8 mouse cellular contexts compared by ENCODE assay signal in the genomic region with DNA sequence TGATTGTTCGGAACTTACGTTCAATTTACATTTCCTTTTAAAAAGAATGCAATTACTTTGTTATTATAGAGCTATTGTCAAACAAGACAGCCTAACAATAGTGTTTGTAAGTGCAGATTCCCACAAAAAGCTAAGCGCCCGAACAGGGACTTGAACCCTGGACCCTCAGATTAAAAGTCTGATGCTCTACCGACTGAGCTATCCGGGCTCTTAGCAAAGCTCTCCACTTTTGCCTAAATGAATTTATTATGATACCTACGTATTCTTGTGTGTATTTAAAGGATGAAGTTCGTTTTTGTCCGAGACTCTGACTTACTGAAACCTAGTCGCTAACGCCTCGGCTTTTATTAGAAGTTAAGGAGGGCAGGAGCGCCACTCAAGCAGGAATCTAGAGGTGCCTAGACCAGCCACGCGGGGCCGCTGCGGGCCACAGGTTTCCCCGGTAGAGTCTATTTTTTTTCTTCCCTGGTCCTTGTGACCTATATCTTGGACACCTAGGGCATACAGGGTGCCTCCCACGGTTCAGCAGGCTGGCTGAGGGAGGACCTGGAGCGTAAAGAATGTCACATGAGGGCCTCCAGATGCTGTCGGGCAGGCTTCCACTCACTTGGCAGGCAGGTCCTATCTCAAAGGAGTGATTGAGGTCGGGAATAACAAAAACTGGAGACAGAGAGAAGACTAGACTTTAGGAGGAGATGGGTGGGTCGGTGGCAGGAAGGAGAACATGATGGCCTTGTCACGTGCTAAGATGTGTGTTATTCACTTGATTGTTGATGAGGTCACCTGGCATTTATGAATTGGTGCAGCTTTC. TPM values are rescaled to one million over a fixed set of nuclear protein-coding genes. Genes with fewer than 3 reads are reported as not detected.
A peak's percentile ranks its signal among the peaks of the same experiment; 100 is the strongest.
DNase-seq lines count a peak whose midpoint lies in the region; ATAC-seq and TF ChIP-seq lines count a peak whose summit lies in the region.

No protein-coding gene starts in this region.

- intact Hi-C loops in heart, postnatal 14 days (cut with DNase I) = loop anchor here (1.0 to 5.0 kb wide), 2 partner anchors 24 to 117 kb away; no protein-coding TSS in a partner anchor

- peak; percentile 79 for TF ChIP-seq RAD21 in CH12.LX (IDR thresholded peaks at IDR 0.05; ENCODE audit: low read depth, low read length)

- peaks cover 3 to 31% of the 10 kb centered on the region in 2 experiments for H3K4me1 ChIP-seq in CH12.LX (ENCODE audit: control insufficient read depth in 1 of 2, insufficient read depth in 2 of 2)
- no peaks in the 10 kb centered on the region; the same call in 1 of the 2 replicates for H3K4me1 ChIP-seq in brown adipose tissue, adult 24 weeks (ENCODE audit: control insufficient read depth, insufficient read depth, insufficient read length, low read length)
- peaks cover 38% of the 10 kb centered on the region for H3K4me1 ChIP-seq in neural tube, embryonic 15.5 days

- peak; percentile 56 for ATAC-seq in neural tube, embryonic 15.5 days (ENCODE audit: low FRiP score)

- H3K9ac ChIP-seq in CH12.LX (ENCODE audit: insufficient read depth, low read depth) = peak overlapping the region; percentile 51; the same call in 1 of the 2 replicates
- H3K9ac ChIP-seq in neural tube, embryonic 15.5 days (replicated peaks) = peak overlapping the region; percentile 55

- dilution Hi-C loops in CH12.LX (cut with MboI; ENCODE audit: extremely low pct_ligation_motif_present, extremely low pct_unique_long_range_greater_than_20kb, low sequenced_read_pairs) = no loop called here

- H3K9me3 ChIP-seq in CH12.LX (replicated peaks; ENCODE audit: low read length) = no peaks in the 10 kb centered on the region
- no peaks in the 10 kb centered on the region for H3K9me3 ChIP-seq in neural tube, embryonic 15.5 days (replicated peaks)

- peak; percentile 32 to 92; a peak in 3 of 4 replicates for TF ChIP-seq CTCF in CH12.LX (conservative IDR thresholded peaks at IDR 0.05 in 1 of 2, IDR thresholded peaks at IDR 0.05 in 1 of 2; ENCODE audit: low read depth in 2 of 2, low read length in 2 of 2)

- no peak for TF ChIP-seq EP300 in CH12.LX (IDR thresholded peaks at IDR 0.05; ENCODE audit: low read length)

- peak overlapping the region; percentile 31 for H3K27ac ChIP-seq in CH12.LX (ENCODE audit: insufficient read depth, low read depth)
- H3K27ac ChIP-seq in brown adipose tissue, adult 24 weeks (replicated peaks; ENCODE audit: low read depth, low read length) = peak overlapping the region; percentile 47
- H3K27ac ChIP-seq in neural tube, embryonic 15.5 days (replicated peaks) = peak overlapping the region; percentile 85

- H3K27me3 ChIP-seq in CH12.LX (replicated peaks) = peaks cover 68% of the 10 kb centered on the region
- peaks cover 12% of the 10 kb centered on the region for H3K27me3 ChIP-seq in neural tube, embryonic 15.5 days (replicated peaks)

- in situ Hi-C loops in CH12.LX (cut with MboI; ENCODE audit: low pct_ligation_motif_present, low pct_unique_long_range_greater_than_20kb, low sequenced_read_pairs) = no loop called here

- TF ChIP-seq POLR2A in CH12.LX (IDR thresholded peaks at IDR 0.05; ENCODE audit: low read depth, low read length) = no peak

- DNase-seq in CH12.LX (ENCODE audit: extremely low read depth) = peak; percentile 96
- peak; percentile 87 for DNase-seq in fibroblast of lung, adult 2 months (ENCODE audit: low read depth)
- peak; percentile 78 to 80 for DNase-seq in heart, postnatal 14 days
- peak; percentile 87 for DNase-seq in layer of hippocampus, adult 11-12 months (ENCODE audit: low spot score)
- peak; percentile 85 to 87 for DNase-seq in lung, adult 18-20 months
- DNase-seq in thymus, adult 18-20 months = peak; percentile 61 to 80

- H3K79me2 ChIP-seq in CH12.LX (replicated peaks; ENCODE audit: control insufficient read depth, extremely low read depth, insufficient read depth, poor library complexity, severe bottlenecking) = no peaks in the 10 kb centered on the region

- H3K36me3 ChIP-seq in CH12.LX (replicated peaks in 1 of 2; ENCODE audit: control insufficient read depth in 1 of 2, insufficient read depth in 1 of 2, low read length in 1 of 2) = no peaks in the 10 kb centered on the region
- H3K36me3 ChIP-seq in neural tube, embryonic 15.5 days = no peaks in the 10 kb centered on the region

- peak overlapping the region; percentile 89 for H3K4me2 ChIP-seq in CH12.LX (ENCODE audit: insufficient read depth, low read depth, poor library complexity, severe bottlenecking)
- peak overlapping the region; percentile 85 for H3K4me2 ChIP-seq in neural tube, embryonic 15.5 days

- under 1% methylated on average over 24 of the region's 24 CpGs for WGBS in neural tube, embryonic 15.5 days

- peak overlapping the region; percentile 62 to 78 (median 65) for H3K4me3 ChIP-seq in CH12.LX (replicated peaks in 1 of 3; ENCODE audit: low read depth in 2 of 3, low read length in 2 of 3, poor library complexity in 1 of 3)
- H3K4me3 ChIP-seq in brown adipose tissue, adult 24 weeks (ENCODE audit: insufficient read depth, low read depth, low read length) = peak overlapping the region; percentile 68
- peak overlapping the region; percentile 59 for H3K4me3 ChIP-seq in neural tube, embryonic 15.5 days (replicated peaks)

TF ChIP-seq in CH12.LX, 34 proteins besides CTCF, POLR2A, EP300 and RAD21 (continues in another document):
- TF ChIP-seq BHLHE40 (IDR thresholded peaks at IDR 0.05; ENCODE audit: low read depth, low read length) (peak; percentile 88), ZMIZ1 (IDR thresholded peaks at IDR 0.05; ENCODE audit: low read depth, low read length) (no peak), KAT2A (IDR thresholded peaks at IDR 0.05; ENCODE audit: insufficient replicate concordance, low read length) (peak; percentile 91), HCFC1 (IDR thresholded peaks at IDR 0.05; ENCODE audit: low read depth, low read length) (no peak), RCOR1 (conservative IDR thresholded peaks at IDR 0.05; ENCODE audit: low read depth, low read length) (no peak), JUN (IDR thresholded peaks at IDR 0.05; ENCODE audit: insufficient read depth, low read depth, low read length) (no peak), CHD1 (IDR thresholded peaks at IDR 0.05; ENCODE audit: low read depth, low read length) (no peak), MAX (IDR thresholded peaks at IDR 0.05; ENCODE audit: low read length) (peak; percentile 76; the same call in 1 of the 2 replicates), MYC (IDR thresholded peaks at IDR 0.05; ENCODE audit: low read depth, low read length) (peak; percentile 32; the same call in 1 of the 2 replicates), MAZ (IDR thresholded peaks at IDR 0.05; ENCODE audit: low read depth, low read length) (no peak), IRF4 (IDR thresholded peaks at IDR 0.05; ENCODE audit: low read depth, low read length) (no peak), MXI1 (IDR thresholded peaks at IDR 0.05; ENCODE audit: low read depth, low read length) (peak; percentile 84), POLR2AphosphoS2 (IDR thresholded peaks at IDR 0.05; ENCODE audit: low read depth, low read length) (no peak), NELFE (IDR thresholded peaks at IDR 0.05; ENCODE audit: low read depth, low read length) (no peak), MAFK (IDR thresholded peaks at IDR 0.05; ENCODE audit: insufficient replicate concordance, low read length) (peak; percentile 99), MEF2A (IDR thresholded peaks at IDR 0.05; ENCODE audit: borderline replicate concordance, low read depth, low read length) (peak; percentile 73), ETS1 (conservative IDR thresholded peaks at IDR 0.05; ENCODE audit: low read depth, low read length) (0 out of 2 replicates have a peak, but pooled peaks have one; percentile 25), ZKSCAN1 (IDR thresholded peaks at IDR 0.05; ENCODE audit: borderline replicate concordance, low read depth, low read length) (no peak)

RNA-seq across cellular contexts. Expression of a gene that starts 0.5 kb away (rescaled TPM):
- total RNA-seq in CH12.LX (2012; rRNA removed) (0.13 TPM in 1 of 2 replicates, not detected in the other), CH12.LX (2014; rRNA removed) (not detected in 2 replicates)
- 0.19 and 0.23 TPM in 2 replicates for polyA plus RNA-seq in CH12.LX (2012; ENCODE audit: insufficient read length, low read depth)
- not detected in 2 replicates for polyA plus RNA-seq in brown adipose tissue, adult 24 weeks (2012; ENCODE audit: insufficient read depth, insufficient read length, missing spikeins)
- not detected for total RNA-seq in heart, postnatal 14 days (2021)
- polyA plus RNA-seq in neural tube, embryonic 15.5 days (2015; fragmentation: Nextera tagmentation; extraction: Ambion mirVana) = 4.3 and 6.1 TPM in 2 replicates

RNA-seq across cellular contexts. Expression of a gene that starts 2.9 kb away (rescaled TPM):
- not detected in 2 replicates for total RNA-seq in CH12.LX (2012; rRNA removed)
- not detected in 2 replicates for total RNA-seq in CH12.LX (2014; rRNA removed)
- polyA plus RNA-seq in CH12.LX (2012; ENCODE audit: insufficient read length, low read depth) = not detected in 2 replicates
- polyA plus RNA-seq in brown adipose tissue, adult 24 weeks (2012; ENCODE audit: insufficient read depth, insufficient read length, missing spikeins) = 0.87 TPM in 1 of 2 replicates, not detected in the other
- total RNA-seq in heart, postnatal 14 days (2021) = under 1 TPM; 0.33 to 0.44 TPM
- 0.63 TPM in 2 replicates for polyA plus RNA-seq in neural tube, embryonic 15.5 days (2015; fragmentation: Nextera tagmentation; extraction: Ambion mirVana)

RNA-seq across cellular contexts. Expression of a gene that starts 5.0 kb away (rescaled TPM):
- total RNA-seq in CH12.LX (2012; rRNA removed) (0.04 TPM in 1 of 2 replicates, not detected in the other), CH12.LX (2014; rRNA removed) (not detected in 2 replicates)
- not detected in 2 replicates for polyA plus RNA-seq in CH12.LX (2012; ENCODE audit: insufficient read length, low read depth)
- polyA plus RNA-seq in brown adipose tissue, adult 24 weeks (2012; ENCODE audit: insufficient read depth, insufficient read length, missing spikeins) = not detected in 2 replicates
- total RNA-seq in heart, postnatal 14 days (2021) = under 1 TPM; 0.14 to 0.32 TPM
- 0.68 and 1.0 TPM in 2 replicates for polyA plus RNA-seq in neural tube, embryonic 15.5 days (2015; fragmentation: Nextera tagmentation; extraction: Ambion mirVana)

RNA-seq across cellular contexts. Expression of a gene that starts 30.2 kb away (rescaled TPM):
- total RNA-seq in CH12.LX (2012; rRNA removed) (11.5 and 11.8 TPM in 2 replicates), CH12.LX (2014; rRNA removed) (2.8 and 3.2 TPM in 2 replicates)
- polyA plus RNA-seq in CH12.LX (2012; ENCODE audit: insufficient read length, low read depth) = 37.9 and 38.3 TPM in 2 replicates
- 7.9 and 15.6 TPM in 2 replicates for polyA plus RNA-seq in brown adipose tissue, adult 24 weeks (2012; ENCODE audit: insufficient read depth, insufficient read length, missing spikeins)
- 100 to 1,000 TPM; 100 to 103 TPM for total RNA-seq in heart, postnatal 14 days (2021)
- 10.0 and 11.9 TPM in 2 replicates for polyA plus RNA-seq in neural tube, embryonic 15.5 days (2015; fragmentation: Nextera tagmentation; extraction: Ambion mirVana)

RNA-seq across cellular contexts. Expression of a gene that starts 31.5 kb away (rescaled TPM):
- total RNA-seq in CH12.LX (2012; rRNA removed) (not detected in 2 replicates), CH12.LX (2014; rRNA removed) (not detected in 2 replicates)
- not detected in 2 replicates for polyA plus RNA-seq in CH12.LX (2012; ENCODE audit: insufficient read length, low read depth)
- not detected in 2 replicates for polyA plus RNA-seq in brown adipose tissue, adult 24 weeks (2012; ENCODE audit: insufficient read depth, insufficient read length, missing spikeins)
- total RNA-seq in heart, postnatal 14 days (2021) = not detected
- 0.95 and 1.0 TPM in 2 replicates for polyA plus RNA-seq in neural tube, embryonic 15.5 days (2015; fragmentation: Nextera tagmentation; extraction: Ambion mirVana)

Comparison
In these comparisons a context has a peak if more than half of its experiments do, and no peak if none do; other contexts are left out.
1. Peak in every context shown above with its lines: DNase-seq, ATAC-seq, H3K4me3 ChIP-seq and H3K27ac ChIP-seq.
2. H3K27ac ChIP-seq: peak in every context shown above with its lines; median percentile 85 in neural tube, embryonic 15.5 days; 47 in brown adipose tissue, adult 24 weeks; 31 in CH12.LX.